Mouse (Mus musculus): Measurements from ENCODE around the gene Nsun2. TPM values are rescaled to one million over a fixed set of nuclear protein-coding genes. Genes with fewer than 3 reads are reported as not detected.
"Not testable (repeated sequence)": the region's sequence is repeated elsewhere in the genome, so short reads cannot be mapped to it uniquely, and the experiment has no call there.

Nsun2 gene
- polyA plus RNA-seq, 1 experiment from 2014 or later = 166 TPM

- Histone ChIP-seq H3K27me3 (replicated peaks; ENCODE audit: low read depth, poor library complexity, severe bottlenecking) (no peaks in the 10 kb centered on the region), H3K27ac (replicated peaks) (no peak overlapping the region), H3K4me1 (no peaks in the 10 kb centered on the region), H3K4me3 (no peak overlapping the region), H3K9me3 (no peaks in the 10 kb centered on the region), H3K36me3 (replicated peaks) (no peaks in the 10 kb centered on the region)
- DNase-seq (ENCODE audit: low spot score) = no peak
- 78% methylated on average over 12 of the region's 12 CpGs for WGBS
Observed at GRCm38 (mm10) chr13:69562654-69563574, 29.4 kb downstream of the Nsun2 start.

GRCm38 (mm10) chr13:69563905-69564304 is 30.4 kb downstream of the Nsun2 start:
- DNase-seq (ENCODE audit: low spot score) = no peak
- H3K36me3 ChIP-seq (replicated peaks) = no peaks in the 10 kb centered on the region
- WGBS = 83% methylated on average over 3 of the region's 3 CpGs

GRCm38 (mm10) chr13:69564573-69564972 is 31.0 kb downstream of the Nsun2 start:
- Histone ChIP-seq H3K4me3 (no peak overlapping the region), H3K9me3 (no peaks in the 10 kb centered on the region), H3K27ac (replicated peaks) (no peak overlapping the region), H3K4me1 (no peaks in the 10 kb centered on the region), H3K27me3 (replicated peaks; ENCODE audit: low read depth, poor library complexity, severe bottlenecking) (no peaks in the 10 kb centered on the region), H3K36me3 (replicated peaks) (no peaks in the 10 kb centered on the region)
- no peak for DNase-seq (ENCODE audit: low spot score)

More at GRCm38 (mm10) chr13:69563905-69564304, 30.4 kb downstream of the Nsun2 start:
- Histone ChIP-seq H3K27me3 (replicated peaks; ENCODE audit: low read depth, poor library complexity, severe bottlenecking) (no peaks in the 10 kb centered on the region), H3K4me1 (no peaks in the 10 kb centered on the region), H3K4me3 (no peak overlapping the region), H3K9me3 (no peaks in the 10 kb centered on the region), H3K27ac (replicated peaks) (no peak overlapping the region)

GRCm38 (mm10) chr13:69565401-69565800 is 31.9 kb downstream of the Nsun2 start:
- not testable (repeated sequence) for H3K27ac ChIP-seq (replicated peaks); H3K4me3 ChIP-seq; H3K27me3 ChIP-seq (replicated peaks; ENCODE audit: low read depth, poor library complexity, severe bottlenecking); H3K9me3 ChIP-seq; DNase-seq (ENCODE audit: low spot score); H3K36me3 ChIP-seq (replicated peaks); H3K4me1 ChIP-seq
- WGBS = 90% methylated on average over 4 of the region's 4 CpGs

- no peaks in the 10 kb centered on the region for H3K27me3 ChIP-seq (replicated peaks; ENCODE audit: low read depth, poor library complexity, severe bottlenecking)
- no peak overlapping the region for H3K27ac ChIP-seq (replicated peaks)
- no peaks in the 10 kb centered on the region for H3K9me3 ChIP-seq
- H3K4me3 ChIP-seq = no peak overlapping the region
- H3K36me3 ChIP-seq (replicated peaks) = no peaks in the 10 kb centered on the region
- 85% methylated on average over 9 of the region's 9 CpGs for WGBS
- H3K4me1 ChIP-seq = no peaks in the 10 kb centered on the region
- DNase-seq (ENCODE audit: low spot score) = no peak
Observed at GRCm38 (mm10) chr13:69569201-69569600, 35.7 kb downstream of the Nsun2 start.

- 97% methylated on average over 3 of the region's 3 CpGs for WGBS
- no peak overlapping the region for H3K4me3 ChIP-seq
- H3K27me3 ChIP-seq (replicated peaks; ENCODE audit: low read depth, poor library complexity, severe bottlenecking) = no peaks in the 10 kb centered on the region
- H3K4me1 ChIP-seq = no peaks in the 10 kb centered on the region
- H3K27ac ChIP-seq (replicated peaks) = no peak overlapping the region
- no peaks in the 10 kb centered on the region for H3K9me3 ChIP-seq
- no peaks in the 10 kb centered on the region for H3K36me3 ChIP-seq (replicated peaks)
- DNase-seq (ENCODE audit: low spot score) = no peak
Observed at GRCm38 (mm10) chr13:69572594-69572993, 39.0 kb downstream of the Nsun2 start.

- no peak overlapping the region for H3K4me3 ChIP-seq
- no peaks in the 10 kb centered on the region for H3K27me3 ChIP-seq (replicated peaks; ENCODE audit: low read depth, poor library complexity, severe bottlenecking)
- no peak overlapping the region for H3K27ac ChIP-seq (replicated peaks)
- no peak for DNase-seq (ENCODE audit: low spot score)
- WGBS = 62% methylated on average over 11 of the region's 11 CpGs
- H3K4me1 ChIP-seq = no peaks in the 10 kb centered on the region
- H3K36me3 ChIP-seq (replicated peaks) = no peaks in the 10 kb centered on the region
- no peaks in the 10 kb centered on the region for H3K9me3 ChIP-seq
Observed at GRCm38 (mm10) chr13:69576676-69577075, 43.1 kb downstream of the Nsun2 start.

- H3K27ac ChIP-seq (replicated peaks) = no peak overlapping the region
- DNase-seq (ENCODE audit: low spot score) = no peak
- H3K4me1 ChIP-seq = no peaks in the 10 kb centered on the region
- no peak overlapping the region for H3K4me3 ChIP-seq
- H3K27me3 ChIP-seq (replicated peaks; ENCODE audit: low read depth, poor library complexity, severe bottlenecking) = no peaks in the 10 kb centered on the region
- no peaks in the 10 kb centered on the region for H3K9me3 ChIP-seq
- no peaks in the 10 kb centered on the region for H3K36me3 ChIP-seq (replicated peaks)
- 90% methylated on average over 16 of the region's 16 CpGs for WGBS
Observed at GRCm38 (mm10) chr13:69577181-69577834, 43.8 kb downstream of the Nsun2 start.

- DNase-seq (ENCODE audit: low spot score) = no peak
- 82% methylated on average over 6 of the region's 6 CpGs for WGBS
- H3K9me3 ChIP-seq = no peaks in the 10 kb centered on the region
- H3K36me3 ChIP-seq (replicated peaks) = 0 out of 2 replicates have a peak, but pooled peaks cover 4% of the 10 kb centered on the region
- H3K4me3 ChIP-seq = no peak overlapping the region
- no peaks in the 10 kb centered on the region for H3K4me1 ChIP-seq
- H3K27me3 ChIP-seq (replicated peaks; ENCODE audit: low read depth, poor library complexity, severe bottlenecking) = no peaks in the 10 kb centered on the region
- no peak overlapping the region for H3K27ac ChIP-seq (replicated peaks)
Observed at GRCm38 (mm10) chr13:69582411-69582810, 48.9 kb downstream of the Nsun2 start.

- no peaks in the 10 kb centered on the region for H3K9me3 ChIP-seq
- no peak for DNase-seq (ENCODE audit: low spot score)
- H3K27ac ChIP-seq (replicated peaks) = no peak overlapping the region
- H3K4me3 ChIP-seq = no peak overlapping the region
- H3K36me3 ChIP-seq (replicated peaks) = 0 out of 2 replicates have a peak, but pooled peaks cover 4% of the 10 kb centered on the region
- H3K27me3 ChIP-seq (replicated peaks; ENCODE audit: low read depth, poor library complexity, severe bottlenecking) = no peaks in the 10 kb centered on the region
- 91% methylated on average over 6 of the region's 6 CpGs for WGBS
- H3K4me1 ChIP-seq = no peaks in the 10 kb centered on the region
Observed at GRCm38 (mm10) chr13:69583591-69583990, 50.0 kb downstream of the Nsun2 start.

GRCm38 (mm10) chr13:69585828-69586227 is 52.3 kb downstream of the Nsun2 start:
- H3K36me3 ChIP-seq (replicated peaks) = 0 out of 2 replicates have a peak, but pooled peaks cover 4% of the 10 kb centered on the region
- no peak overlapping the region for H3K27ac ChIP-seq (replicated peaks)
- DNase-seq (ENCODE audit: low spot score) = no peak
- H3K4me3 ChIP-seq = no peak overlapping the region
- no peaks in the 10 kb centered on the region for H3K4me1 ChIP-seq
- H3K9me3 ChIP-seq = no peaks in the 10 kb centered on the region
- H3K27me3 ChIP-seq (replicated peaks; ENCODE audit: low read depth, poor library complexity, severe bottlenecking) = no peaks in the 10 kb centered on the region
- WGBS = 66% methylated on average over 6 of the region's 6 CpGs

GRCm38 (mm10) chr13:69586337-69586736 is 52.8 kb downstream of the Nsun2 start:
- H3K4me1 ChIP-seq = no peaks in the 10 kb centered on the region
- no peaks in the 10 kb centered on the region for H3K27me3 ChIP-seq (replicated peaks; ENCODE audit: low read depth, poor library complexity, severe bottlenecking)
- DNase-seq (ENCODE audit: low spot score) = no peak
- H3K36me3 ChIP-seq (replicated peaks) = peaks cover 4% of the 10 kb centered on the region; the same call in 1 of the 2 replicates
- 61% methylated on average over 10 of the region's 10 CpGs for WGBS
- no peaks in the 10 kb centered on the region for H3K9me3 ChIP-seq
- H3K4me3 ChIP-seq = no peak overlapping the region
- H3K27ac ChIP-seq (replicated peaks) = no peak overlapping the region

- Histone ChIP-seq H3K4me3 (no peak overlapping the region), H3K9me3 (no peaks in the 10 kb centered on the region), H3K36me3 (replicated peaks) (peaks cover 4% of the 10 kb centered on the region; the same call in 1 of the 2 replicates), H3K27me3 (replicated peaks; ENCODE audit: low read depth, poor library complexity, severe bottlenecking) (no peaks in the 10 kb centered on the region), H3K27ac (replicated peaks) (no peak overlapping the region), H3K4me1 (no peaks in the 10 kb centered on the region; the same call in 1 of the 2 replicates)
- 81% methylated on average over 3 of the region's 3 CpGs for WGBS
- DNase-seq (ENCODE audit: low spot score) = no peak
Observed at GRCm38 (mm10) chr13:69587849-69588248, 54.3 kb downstream of the Nsun2 start.

All from embryonic facial prominence, embryonic 10.5 days (tissue).